Mouse (Mus musculus) liver, adult 2 months (tissue): ENCODE data around the gene Fars2.

Source experiments
- CTCF ChIP-seq: fragments of 200-500 bp; IDR thresholded peaks from 2 replicates; pipeline ENCODE4 v1.5.1; 2011; ENCODE audit warnings: low read depth, low read length, control low read depth
- POLR2A ChIP-seq: fragments of 200-500 bp; IDR thresholded peaks from 2 replicates; pipeline ENCODE4 v1.6.1; 2011; ENCODE audit warnings: low read length, control low read depth; ENCODE audit not compliant: insufficient read depth; ENCODE audit errors: extremely low read depth

DNA sequence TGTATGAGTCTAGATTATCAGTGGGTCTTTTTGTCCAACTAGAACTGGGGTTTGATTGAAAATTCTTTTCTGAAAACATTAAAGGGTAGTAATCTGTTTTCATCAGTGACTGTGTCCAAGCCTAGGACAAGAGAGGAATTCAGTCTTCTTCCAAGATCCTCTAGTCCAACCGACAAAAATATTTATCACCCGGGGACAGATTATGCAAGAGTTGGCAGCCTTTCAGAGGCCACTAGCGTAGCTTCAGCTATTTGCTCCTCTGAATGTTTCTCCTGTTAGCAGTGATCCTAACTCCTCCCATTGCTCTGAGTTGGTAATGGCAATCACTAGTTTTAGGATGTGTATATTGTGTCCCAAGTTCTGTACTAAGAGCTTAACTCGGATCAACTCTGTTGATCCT lies 380.1 kb downstream of the Fars2 start:
- TF ChIP-seq CTCF (no peak), POLR2A (no peak)
